Mouse (Mus musculus) testis, adult 2 months (tissue): Measurements from ENCODE around the gene Atrnl1.

Source experiments
- CTCF ChIP-seq: fragments of 200-500 bp; IDR thresholded peaks from 2 replicates; pipeline ENCODE4 v1.5.1; 2012; ENCODE audit warnings: low read depth, mild to moderate bottlenecking, inconsistent platforms, low read length, moderate library complexity; ENCODE audit not compliant: control insufficient read depth, insufficient read depth, insufficient replicate concordance
- POLR2A ChIP-seq: fragments of 200-500 bp; IDR thresholded peaks from 2 replicates; pipeline ENCODE4 v1.6.1; 2012; ENCODE audit warnings: low read depth, mild to moderate bottlenecking, inconsistent platforms, low read length, moderate library complexity; ENCODE audit not compliant: control insufficient read depth

DNA sequence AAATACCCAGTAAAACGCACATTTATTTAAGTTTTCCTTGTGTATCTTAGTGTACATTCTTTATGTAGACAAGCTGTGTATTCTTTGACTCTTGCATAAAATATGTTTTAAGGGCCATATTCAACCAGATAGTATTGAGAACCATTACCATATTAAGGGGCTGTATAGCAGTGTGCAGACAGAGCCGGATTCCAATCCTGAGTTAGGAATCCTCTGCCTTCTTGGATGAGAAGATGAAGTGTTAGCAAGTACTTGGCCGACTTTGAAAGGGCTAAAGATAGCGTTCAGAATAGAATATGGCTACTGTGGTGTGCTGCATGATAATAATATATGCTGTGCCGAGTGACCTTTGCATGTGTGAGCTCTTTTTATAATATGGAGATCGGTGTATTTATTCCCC is 500.5 kb downstream of the Atrnl1 start:
- TF ChIP-seq CTCF (no peak), POLR2A (no peak)
